Mouse (Mus musculus) right cerebral cortex, postnatal 36 days (tissue): Measurements from ENCODE around the gene Sptssb.

Source experiments
- DNase-seq, 2 experiments: peaks; one replicate each; pipeline ENCODE4 v3.0.0; 2022; ENCODE audit warnings: low spot score in 2 of 2, mixed read lengths in 1 of 2

The Sptssb gene

GRCm38 (mm10) chr3:69839485-69839884 lies 20.3 kb downstream of the Sptssb start:
- DNase-seq, result no peak

GRCm38 (mm10) chr3:69829532-69829931 lies 30.2 kb downstream of the Sptssb start:
- no peak for DNase-seq

- DNase-seq, result no peak
These were observed 35.2 kb downstream of the Sptssb start for GRCm38 (mm10) chr3:69824536-69824935.

GRCm38 (mm10) chr3:69820614-69821013 lies 39.1 kb downstream of the Sptssb start:
- DNase-seq, result no peak

GRCm38 (mm10) chr3:69819851-69820200 lies 39.9 kb downstream of the Sptssb start:
- DNase-seq, result no peak

DNA sequence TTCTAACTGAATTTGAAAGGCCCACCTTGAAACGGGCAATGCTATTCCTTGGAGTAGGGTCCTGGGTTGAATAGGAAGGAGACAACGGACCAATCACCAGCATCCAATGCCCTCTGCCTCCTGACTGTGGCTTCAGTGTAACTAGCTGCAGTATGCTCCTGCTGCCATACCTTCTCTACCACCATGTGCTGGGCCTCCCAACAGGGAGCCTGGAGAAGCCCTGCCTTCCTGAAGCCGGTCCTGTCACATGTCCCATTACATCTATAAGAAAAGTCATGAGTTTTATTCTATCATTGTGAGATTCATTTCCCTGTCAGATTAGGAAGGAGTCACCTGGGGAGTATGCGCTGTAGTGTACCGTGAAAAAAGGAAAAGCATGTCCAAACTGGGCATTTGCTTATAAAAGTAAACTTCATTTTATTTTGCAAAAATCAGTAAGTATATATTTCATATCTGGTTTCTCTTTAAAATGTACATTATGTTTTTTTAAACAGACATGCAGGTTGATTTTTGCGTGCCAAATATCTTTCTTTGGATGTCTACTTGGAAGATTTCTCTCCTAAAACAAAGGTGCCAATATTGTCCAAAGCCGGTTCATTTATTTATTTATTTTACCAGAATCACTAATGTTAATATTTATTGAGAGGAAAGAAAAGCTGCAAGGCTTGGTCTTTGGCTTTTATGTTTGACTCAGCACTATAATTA lies 40.4 kb downstream of the Sptssb start:
- no peak for DNase-seq

DNA sequence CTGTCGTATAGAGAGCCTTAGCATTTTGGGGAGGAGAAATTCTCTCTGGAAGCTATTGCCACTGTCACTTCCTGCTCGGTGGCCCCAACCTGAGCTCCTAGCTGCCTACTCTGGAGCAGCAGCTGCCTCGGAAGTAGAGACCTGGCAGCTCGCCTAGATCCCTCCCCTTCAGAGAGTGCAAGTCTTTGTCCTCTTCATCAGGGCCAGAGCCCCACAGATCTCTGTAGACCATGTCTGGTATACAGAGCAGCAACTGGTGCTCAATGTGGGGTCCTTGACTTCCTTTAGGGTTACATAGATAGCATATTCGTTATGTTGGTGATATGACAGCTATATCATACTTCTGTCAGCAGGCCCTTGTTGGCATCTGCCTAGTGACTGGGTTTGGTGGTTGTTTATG lies 41.3 kb downstream of the Sptssb start:
- DNase-seq, result no peak

- DNase-seq, result no peak
These were observed 43.2 kb downstream of the Sptssb start for GRCm38 (mm10) chr3:69816547-69816946.

GRCm38 (mm10) chr3:69813005-69813695 lies 46.6 kb downstream of the Sptssb start:
- DNase-seq, result no peak

GRCm38 (mm10) chr3:69812442-69812841 lies 47.3 kb downstream of the Sptssb start:
- no peak for DNase-seq

DNA sequence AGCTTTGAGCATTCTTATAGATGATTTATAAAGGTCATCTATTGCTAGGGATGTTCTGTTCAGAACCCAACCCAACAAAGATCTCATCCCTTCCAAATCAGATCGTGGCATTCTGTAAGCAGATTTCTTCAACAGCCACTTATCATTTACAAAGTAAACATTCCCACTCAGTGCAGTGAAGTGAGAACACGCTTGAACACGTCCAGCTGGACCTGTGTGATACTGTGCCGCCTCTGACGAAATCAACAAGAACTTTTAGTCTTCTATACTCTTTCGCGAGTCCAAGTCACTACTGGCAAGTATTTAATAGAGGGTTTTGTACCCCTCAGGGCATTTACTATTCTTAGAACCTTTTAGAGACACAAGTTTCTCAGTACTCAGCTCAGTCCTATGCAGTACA lies 51.3 kb downstream of the Sptssb start:
- no peak for DNase-seq

GRCm38 (mm10) chr3:69803137-69803536 lies 56.6 kb downstream of the Sptssb start:
- DNase-seq, result no peak

DNA sequence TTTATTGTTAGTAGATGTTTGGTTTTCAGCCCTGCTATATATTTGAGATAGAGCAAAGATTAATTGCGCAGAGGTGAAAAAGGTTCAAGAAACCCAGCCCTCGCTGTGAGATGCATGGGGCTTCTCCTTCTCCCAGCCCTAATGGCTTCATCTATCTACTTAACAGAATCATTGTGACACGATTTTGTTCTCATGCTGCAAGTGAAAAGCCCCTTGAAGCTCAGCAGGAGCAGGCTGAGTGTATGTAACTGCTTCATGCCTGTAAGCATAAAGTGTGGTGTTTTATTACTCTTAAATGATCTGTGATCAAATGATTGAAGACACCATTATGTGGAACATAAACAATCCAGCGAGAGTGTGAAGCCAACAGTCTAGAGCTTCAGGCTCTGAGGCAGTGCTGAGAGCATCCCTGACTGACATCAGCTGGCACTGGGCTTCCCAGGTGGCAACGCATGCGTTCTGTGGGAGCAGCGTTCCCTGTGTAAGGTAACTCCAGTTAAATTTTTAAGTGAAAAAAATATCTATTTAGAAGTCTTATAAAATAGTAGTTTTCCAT lies 58.8 kb downstream of the Sptssb start:
- DNase-seq, result no peak

DNA sequence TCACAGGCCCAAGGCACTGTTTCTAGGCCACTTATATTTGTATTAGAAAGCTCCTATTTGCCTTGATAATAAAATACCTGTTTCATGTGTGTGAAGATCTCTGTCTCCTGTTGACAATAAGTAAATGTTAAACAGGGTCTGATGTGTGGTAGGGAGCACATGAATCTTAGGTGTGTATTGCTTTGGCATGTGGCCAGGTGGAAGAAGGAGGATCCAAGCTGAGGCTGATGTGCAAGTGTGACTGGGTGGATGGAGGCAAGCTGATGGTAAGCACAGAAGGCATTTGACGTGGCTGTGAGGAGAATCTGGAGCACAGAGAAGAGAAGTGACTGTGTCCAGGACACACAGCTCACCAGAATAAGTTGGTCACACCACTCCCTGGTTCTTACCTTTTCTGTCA lies 60.6 kb downstream of the Sptssb start:
- no peak for DNase-seq

DNA sequence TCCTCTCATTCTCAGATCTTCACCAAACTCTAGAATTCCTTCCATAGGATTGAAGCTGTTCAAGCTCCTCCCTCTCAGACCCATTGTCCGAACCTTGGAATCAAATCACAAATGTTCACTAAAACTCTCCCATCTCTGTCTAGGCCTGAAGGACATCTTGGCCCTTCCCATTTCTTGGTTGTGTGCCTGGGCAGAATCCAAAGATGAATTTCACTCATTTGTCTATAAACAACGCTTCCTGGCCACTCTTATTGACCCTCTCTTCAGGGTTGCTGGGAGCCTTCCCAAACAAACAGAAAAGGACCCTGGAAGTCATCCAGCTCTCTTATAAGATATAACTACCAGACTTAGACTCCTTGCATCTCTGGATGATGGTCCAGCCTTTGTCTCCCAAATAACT lies 61.8 kb downstream of the Sptssb start:
- DNase-seq, result no peak

- DNase-seq, result no peak
These were observed 62.2 kb downstream of the Sptssb start for GRCm38 (mm10) chr3:69797533-69797932.

GRCm38 (mm10) chr3:69792823-69793417 lies 66.8 kb downstream of the Sptssb start:
- no peak for DNase-seq

DNA sequence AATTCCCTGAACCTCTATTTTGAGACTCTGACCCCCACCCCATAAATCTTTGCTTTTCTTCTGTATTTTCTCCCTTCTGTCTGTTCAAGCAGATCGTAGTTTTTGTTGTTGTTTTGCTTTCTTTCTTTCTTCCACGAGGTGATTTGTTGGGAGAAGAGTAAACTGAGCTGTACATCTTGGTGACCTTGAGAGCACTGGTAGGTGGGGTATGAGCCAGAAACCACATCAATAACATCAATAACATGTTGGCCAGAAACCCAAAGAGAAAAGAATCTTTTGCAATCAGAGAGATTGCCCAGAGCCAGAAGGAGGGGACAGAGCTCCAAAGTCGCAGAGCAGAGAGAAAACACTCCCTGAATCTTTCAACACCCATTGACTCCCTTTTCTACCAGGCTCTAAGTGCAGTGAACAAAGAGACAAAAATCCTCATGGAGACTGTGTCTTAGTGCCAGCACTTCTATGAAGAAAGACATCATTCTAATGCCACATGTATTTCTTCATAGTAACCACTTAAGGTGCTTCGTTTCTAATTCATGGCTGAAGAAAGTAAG lies 80.4 kb downstream of the Sptssb start:
- no peak for DNase-seq

DNA sequence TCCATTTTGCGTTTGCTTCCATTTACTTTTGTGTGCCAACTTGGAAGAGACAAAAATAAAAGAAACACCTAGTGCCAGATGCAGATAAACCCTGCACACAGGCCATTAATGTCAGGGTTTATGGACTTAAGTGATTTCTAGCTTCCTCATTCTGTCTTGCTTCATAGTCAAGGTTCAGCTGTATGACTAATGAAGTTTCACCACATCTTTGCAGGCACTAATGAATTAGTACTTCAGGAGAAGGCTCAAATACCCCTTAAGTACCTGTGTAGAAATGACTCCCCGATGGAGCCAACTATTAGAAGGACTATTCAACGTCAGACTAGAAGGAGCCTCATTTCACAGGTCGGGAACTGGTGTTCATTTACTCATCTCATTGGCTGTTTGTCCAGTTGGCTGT lies 86.4 kb downstream of the Sptssb start:
- DNase-seq, result no peak
